Mouse (Mus musculus): Measurements from ENCODE around the gene AL732309.1. TPM values are rescaled to one million over a fixed set of nuclear protein-coding genes. Genes with fewer than 3 reads are reported as not detected.

The AL732309.1 gene
- total RNA-seq, 2 experiments from 2014 or later, result 0.86 to 1.2 TPM

- DNase-seq, result no peak
- Histone ChIP-seq H3K27ac (no peak overlapping the region), H3K4me3 (no peak overlapping the region)
- intact Hi-C loops (cut with DNase I), result no loop called here
- TF ChIP-seq CTCF (IDR thresholded peaks at IDR 0.05), result no peak
These were observed 16.1 kb downstream of the AL732309.1 start for GRCm38 (mm10) chr2:25230581-25230980.

- intact Hi-C loops (cut with DNase I), result loop anchor here (5.0 kb wide), 1 partner anchor 63 kb away; no protein-coding TSS in a partner anchor
- Histone ChIP-seq H3K4me3 (no peak overlapping the region), H3K27ac (peak overlapping the region; percentile 98; the same call in 1 of the 2 replicates)
- no peak for DNase-seq
- TF ChIP-seq CTCF (IDR thresholded peaks at IDR 0.05), result no peak
These were observed 17.1 kb downstream of the AL732309.1 start for GRCm38 (mm10) chr2:25229582-25229981.

- Histone ChIP-seq H3K4me3 (peak overlapping the region; percentile 61), H3K27ac (peak overlapping the region; percentile 98)
- intact Hi-C loops (cut with DNase I), result loop anchor here (1.0 to 5.0 kb wide), 3 partner anchors 26 to 63 kb away; partner anchors contain the start of gene Tmem203
- no peak for DNase-seq
- no peak for TF ChIP-seq CTCF (IDR thresholded peaks at IDR 0.05)
These were observed 17.6 kb downstream of the AL732309.1 start for GRCm38 (mm10) chr2:25228995-25229530.

- peak overlapping the region; percentile 61 for H3K4me3 ChIP-seq
- intact Hi-C loops (cut with DNase I), result loop anchor here (1.0 to 5.0 kb wide), 3 partner anchors 27 to 64 kb away; partner anchors contain the start of gene Tmem203
- peak; percentile 73 for TF ChIP-seq CTCF (IDR thresholded peaks at IDR 0.05)
- peak overlapping the region; percentile 98 for H3K27ac ChIP-seq
- DNase-seq, result peak; percentile 91
These were observed 18.2 kb downstream of the AL732309.1 start for GRCm38 (mm10) chr2:25228431-25228889.

- Histone ChIP-seq H3K27ac (peak overlapping the region; percentile 98), H3K4me3 (no peak overlapping the region)
- no peak for DNase-seq
- intact Hi-C loops (cut with DNase I), result loop anchor here (5.0 kb wide), 1 partner anchor 65 kb away; no protein-coding TSS in a partner anchor
- no peak for TF ChIP-seq CTCF (IDR thresholded peaks at IDR 0.05)
These were observed 19.3 kb downstream of the AL732309.1 start for GRCm38 (mm10) chr2:25227406-25227805.

GRCm38 (mm10) chr2:25226864-25227263, 19.8 kb downstream of the AL732309.1 start:
- no peak for TF ChIP-seq CTCF (IDR thresholded peaks at IDR 0.05)
- peak; percentile 83 for DNase-seq
- intact Hi-C loops (cut with DNase I), result loop anchor here (5.0 kb wide), 1 partner anchor 65 kb away; no protein-coding TSS in a partner anchor
- Histone ChIP-seq H3K27ac (peak overlapping the region; percentile 98), H3K4me3 (peak overlapping the region; percentile 26; the same call in 1 of the 2 replicates)

- intact Hi-C loops (cut with DNase I), result loop anchor here (5.0 kb wide), 1 partner anchor 66 kb away; no protein-coding TSS in a partner anchor
- Histone ChIP-seq H3K4me3 (peak overlapping the region; percentile 72), H3K27ac (peak overlapping the region; percentile 98)
- DNase-seq, result no peak
- TF ChIP-seq CTCF (IDR thresholded peaks at IDR 0.05), result no peak
These were observed 20.8 kb downstream of the AL732309.1 start for GRCm38 (mm10) chr2:25225811-25226379.

GRCm38 (mm10) chr2:25224766-25225752, 21.6 kb downstream of the AL732309.1 start:
- intact Hi-C loops (cut with DNase I), result loop anchor here (5.0 kb wide), 1 partner anchor 67 kb away; no protein-coding TSS in a partner anchor
- DNase-seq, result peak; percentile 99
- Histone ChIP-seq H3K4me3 (peak overlapping the region; percentile 93), H3K27ac (peak overlapping the region; percentile 98)
- TF ChIP-seq CTCF (IDR thresholded peaks at IDR 0.05), result no peak

- H3K4me3 ChIP-seq, result peak within 1 kb of the TSS; percentile 93
- DNase-seq, result no peak
- intact Hi-C loops (cut with DNase I), result no loop called here
- TF ChIP-seq CTCF (IDR thresholded peaks at IDR 0.05), result peak; percentile 37; the same call in 1 of the 2 replicates
- H3K27ac ChIP-seq, result peak within 1 kb of the TSS; percentile 98
These were observed 22.2 kb downstream of the AL732309.1 start, which contains the start of gene Tubb4b for GRCm38 (mm10) chr2:25224492-25224765. Tubb4b (minus strand) TSS chr2:25224702.

- DNase-seq, result peak; percentile 94
- intact Hi-C loops (cut with DNase I), result no loop called here
- H3K4me3 ChIP-seq, result peak overlapping the region; percentile 93
- H3K27ac ChIP-seq, result peak overlapping the region; percentile 97
- no peak for TF ChIP-seq CTCF (IDR thresholded peaks at IDR 0.05)
These were observed 22.8 kb downstream of the AL732309.1 start for GRCm38 (mm10) chr2:25223681-25224491.

- intact Hi-C loops (cut with DNase I), result no loop called here
- no peak for TF ChIP-seq CTCF (IDR thresholded peaks at IDR 0.05)
- DNase-seq, result no peak
- Histone ChIP-seq H3K4me3 (peak overlapping the region; percentile 51), H3K27ac (peak overlapping the region; percentile 41; the same call in 1 of the 2 replicates)
These were observed 25.3 kb downstream of the AL732309.1 start for GRCm38 (mm10) chr2:25221331-25221772.

Data from gastrocnemius, adult 2 months (tissue).